Mouse (Mus musculus) forebrain, postnatal 0 days (tissue): ENCODE results near the gene Tnfrsf11a. TPM values are rescaled to one million over a fixed set of nuclear protein-coding genes. Genes with fewer than 3 reads are reported as not detected.
"Not testable (repeated sequence)": the region's sequence is repeated elsewhere in the genome, so short reads cannot be mapped to it uniquely, and the experiment has no call there.

Source experiments
- ATAC-seq: fragments of 200-750 bp; cut with Nextera tagmentation; 2 replicates; pipeline ENCODE4 v1.8.0; 2017; ENCODE audit warnings: mild to moderate bottlenecking, moderate library complexity
- DNase-seq: peaks from one replicate; pipeline ENCODE4 v3.0.0-alpha.2; 2015
- H3K27ac ChIP-seq: fragments of 300-500 bp; sonication (generic); 2 replicates; pipeline ENCODE4 v1.5.1; 2014; ENCODE audit warnings: low read depth, mild to moderate bottlenecking, antibody characterized with exemption, low read length, moderate library complexity, mixed read lengths
- H3K27me3 ChIP-seq: fragments of 300-500 bp; sonication (generic); 2 replicates; pipeline ENCODE4 v1.6.1; 2014; ENCODE audit warnings: mild to moderate bottlenecking, low read length, mixed read lengths; ENCODE audit not compliant: insufficient read depth
- H3K36me3 ChIP-seq: fragments of 300-500 bp; sonication (generic); 2 replicates; pipeline ENCODE4 v1.6.1; 2014; ENCODE audit warnings: mild to moderate bottlenecking, moderate library complexity; ENCODE audit not compliant: insufficient read depth
- H3K4me1 ChIP-seq: fragments of 300-500 bp; sonication (generic); 2 replicates; pipeline ENCODE4 v1.6.1; 2014; ENCODE audit warnings: antibody characterized with exemption; ENCODE audit not compliant: insufficient read depth
- H3K4me2 ChIP-seq: fragments of 300-500 bp; sonication (generic); 2 replicates; pipeline ENCODE4 v1.6.1; 2014; ENCODE audit warnings: low read depth, mild to moderate bottlenecking, moderate library complexity
- H3K4me3 ChIP-seq: fragments of 300-500 bp; sonication (generic); 2 replicates; pipeline ENCODE4 v1.5.1; 2014; ENCODE audit warnings: low read depth, low read length, mixed read lengths
- H3K9ac ChIP-seq: fragments of 300-500 bp; sonication (generic); 2 replicates; pipeline ENCODE4 v1.6.1; 2014; ENCODE audit warnings: mild to moderate bottlenecking
- H3K9me3 ChIP-seq: fragments of 300-500 bp; sonication (generic); 2 replicates; pipeline ENCODE4 v1.6.1; 2016; ENCODE audit warnings: low read length
- CTCF ChIP-seq: sonication (generic); IDR thresholded peaks from 2 replicates; pipeline ENCODE4 v1.5.1; 2016; ENCODE audit warnings: antibody characterized with exemption, control low read depth, low read depth
- WGBS: fragments of 180-500 bp; shearing (Covaris S2); extraction: QIAGEN DNeasy Blood & Tissue Kit; methylation state at CpG from one replicate; pipeline ENCODE4 v1.1.7; 2014; 5-methylcytosine and 5-hydroxymethylcytosine counted together
- polyA plus RNA-seq: library from polyadenylated mRNA; unstranded; fragments of >200 nt; fragmentation: Nextera tagmentation; extraction: Ambion mirVana; gene quantifications from 2 replicates; pipeline ENCODE4 v1.2.1, GENCODE M21; 2015
- total RNA-seq: library from RNA; depleted of rRNA; stranded (reverse); fragments of >200 nt; gene quantifications from 2 replicates; pipeline ENCODE4 v1.2.3, GENCODE M21; 2014

Gene Tnfrsf11a
- total and polyA plus RNA-seq, 2 experiments from 2014 or later, result 0.62 to 2.3 TPM

- Histone ChIP-seq H3K4me2 (no peak overlapping the region), H3K9ac (no peak overlapping the region), H3K4me3 (no peak overlapping the region), H3K27ac (no peak overlapping the region), H3K27me3 (no peaks in the 10 kb centered on the region), H3K9me3 (no peaks in the 10 kb centered on the region), H3K4me1 (no peaks in the 10 kb centered on the region), H3K36me3 (no peaks in the 10 kb centered on the region)
- ATAC-seq (no peak), DNase-seq (no peak)
- no peak for TF ChIP-seq CTCF
- 84% methylated on average over 4 of the region's 4 CpGs for WGBS
These were observed 25.0 kb downstream of the Tnfrsf11a start for GRCm38 (mm10) chr1:105805565-105805964.

- DNase-seq (no peak), ATAC-seq (no peak)
- WGBS, result 93% methylated on average over 10 of the region's 10 CpGs
- Histone ChIP-seq H3K36me3 (no peaks in the 10 kb centered on the region), H3K9me3 (no peaks in the 10 kb centered on the region), H3K4me2 (no peak overlapping the region), H3K27ac (no peak overlapping the region), H3K4me1 (no peaks in the 10 kb centered on the region), H3K9ac (no peak overlapping the region), H3K27me3 (no peaks in the 10 kb centered on the region), H3K4me3 (no peak overlapping the region)
- TF ChIP-seq CTCF, result no peak
These were observed 26.7 kb downstream of the Tnfrsf11a start for GRCm38 (mm10) chr1:105807028-105807722.

- not testable (repeated sequence) for H3K4me1 ChIP-seq, H3K9me3 ChIP-seq, DNase-seq, H3K36me3 ChIP-seq, H3K27me3 ChIP-seq, H3K27ac ChIP-seq, ATAC-seq, H3K9ac ChIP-seq, H3K4me3 ChIP-seq, H3K4me2 ChIP-seq
These were observed 31.5 kb downstream of the Tnfrsf11a start for GRCm38 (mm10) chr1:105812027-105812426.

GRCm38 (mm10) chr1:105812960-105813708, 32.6 kb downstream of the Tnfrsf11a start:
- WGBS, result 75% methylated on average over 20 of the region's 20 CpGs
- no peak for DNase-seq
- Histone ChIP-seq H3K4me3 (no peak overlapping the region), H3K9ac (no peak overlapping the region), H3K4me1 (no peaks in the 10 kb centered on the region), H3K27ac (no peak overlapping the region), H3K36me3 (no peaks in the 10 kb centered on the region), H3K27me3 (no peaks in the 10 kb centered on the region), H3K9me3 (no peaks in the 10 kb centered on the region), H3K4me2 (no peak overlapping the region)
- ATAC-seq, result no peak
- no peak for TF ChIP-seq CTCF

- Histone ChIP-seq H3K4me2 (no peak overlapping the region), H3K4me3 (no peak overlapping the region), H3K36me3 (no peaks in the 10 kb centered on the region), H3K4me1 (no peaks in the 10 kb centered on the region), H3K27ac (no peak overlapping the region), H3K9ac (no peak overlapping the region), H3K27me3 (no peaks in the 10 kb centered on the region), H3K9me3 (no peaks in the 10 kb centered on the region)
- no peak for TF ChIP-seq CTCF
- ATAC-seq (peak; percentile 20; the same call in 1 of the 2 replicates), DNase-seq (no peak)
- WGBS, result 77% methylated on average over 11 of the region's 11 CpGs
These were observed 33.2 kb downstream of the Tnfrsf11a start for GRCm38 (mm10) chr1:105813709-105814061.

- no peaks in the 10 kb centered on the region for H3K36me3 ChIP-seq
- H3K9me3 ChIP-seq, result no peaks in the 10 kb centered on the region
- TF ChIP-seq CTCF, result no peak
- no peak overlapping the region for H3K27ac ChIP-seq
- H3K4me1 ChIP-seq, result no peaks in the 10 kb centered on the region
- 48% methylated on average over 14 of the region's 14 CpGs for WGBS
- no peak overlapping the region for H3K9ac ChIP-seq
- no peak for ATAC-seq
- DNase-seq, result no peak
- H3K27me3 ChIP-seq, result no peaks in the 10 kb centered on the region
- no peak overlapping the region for H3K4me2 ChIP-seq
- no peak overlapping the region for H3K4me3 ChIP-seq
These were observed 34.1 kb downstream of the Tnfrsf11a start for GRCm38 (mm10) chr1:105814402-105815270.

GRCm38 (mm10) chr1:105815310-105815709, 34.8 kb downstream of the Tnfrsf11a start:
- TF ChIP-seq CTCF, result no peak
- no peak overlapping the region for H3K27ac ChIP-seq
- no peaks in the 10 kb centered on the region for H3K4me1 ChIP-seq
- ATAC-seq (no peak), DNase-seq (no peak)
- no peaks in the 10 kb centered on the region for H3K27me3 ChIP-seq
- no peak overlapping the region for H3K4me2 ChIP-seq
- no peaks in the 10 kb centered on the region for H3K36me3 ChIP-seq
- H3K9me3 ChIP-seq, result no peaks in the 10 kb centered on the region
- 56% methylated on average over 2 of the region's 2 CpGs for WGBS
- H3K9ac ChIP-seq, result no peak overlapping the region
- no peak overlapping the region for H3K4me3 ChIP-seq
